In the genomic region with DNA sequence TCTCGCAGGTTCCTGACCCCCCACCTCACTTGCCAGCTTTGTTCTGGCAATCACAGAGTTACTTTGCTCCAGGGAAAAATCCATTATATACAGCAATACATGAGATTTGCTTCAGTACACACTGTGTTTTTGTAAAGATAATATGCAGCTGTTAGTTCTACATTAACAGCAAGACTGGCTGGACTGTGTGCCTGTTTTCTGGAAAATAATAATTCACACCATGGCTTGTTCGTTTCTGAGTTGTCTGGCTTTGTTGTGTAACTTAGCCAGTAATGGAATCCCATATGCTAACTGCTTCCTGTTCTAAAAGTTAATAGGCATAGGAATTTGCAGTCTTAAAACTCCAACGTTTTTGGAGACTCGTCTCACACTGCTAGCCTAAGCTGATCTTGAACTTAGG, we compare ENCODE assay signal across 17 mouse cellular contexts.
DNase-seq lines count a peak whose midpoint lies in the region; ATAC-seq and TF ChIP-seq lines count a peak whose summit lies in the region.
"Had no signal": no experiment of that assay in that cellular context is flagged by ENCODE, and none has a peak within 500 bp of the region (broad histone marks: within the 10 kb centered on the region; RNA-seq: fewer than 3 reads in every experiment).

No protein-coding gene starts in this region.

- no peak overlapping the region for H3K4me3 ChIP-seq in intestine, embryonic 15.5 days (replicated peaks)
- H3K4me3 ChIP-seq in intestine, postnatal 0 days (ENCODE audit: low read depth, low read length) = no peak overlapping the region
- H3K4me3 ChIP-seq in lung, embryonic 16.5 days (ENCODE audit: low read length) = no peak overlapping the region
- no peak overlapping the region for H3K4me3 ChIP-seq in stomach, embryonic 15.5 days (replicated peaks)
- H3K4me3 ChIP-seq: embryonic facial prominence, embryonic 12.5 days; midbrain, embryonic 12.5 days had no signal

- H3K4me2 ChIP-seq in intestine, embryonic 15.5 days (replicated peaks) = no peak overlapping the region
- no peak overlapping the region for H3K4me2 ChIP-seq in intestine, postnatal 0 days (replicated peaks; ENCODE audit: low read depth)
- H3K4me2 ChIP-seq in lung, embryonic 16.5 days (ENCODE audit: low read depth, low read length) = no peak overlapping the region
- no peak overlapping the region for H3K4me2 ChIP-seq in stomach, embryonic 15.5 days
- H3K4me2 ChIP-seq: embryonic facial prominence, embryonic 12.5 days; midbrain, embryonic 12.5 days had no signal

- no peak for DNase-seq in lung, postnatal 25 days (ENCODE audit: low spot score)
- peak; percentile 20 for DNase-seq in forelimb bud, embryonic 11.5 days (ENCODE audit: low read depth, low spot score)
- no peak for DNase-seq in adrenal gland, adult (ENCODE audit: inconsistent age in 2 of 2, low spot score in 1 of 2)
- DNase-seq: cerebellum, adult 9-10 months; heart, postnatal 4 days; kidney, adult 11 months; left cerebral cortex, postnatal 4 days; right cerebral cortex, adult 18-20 months; thymus, postnatal 14 days had no signal

- no peaks in the 10 kb centered on the region for H3K27me3 ChIP-seq in intestine, embryonic 15.5 days (replicated peaks)
- H3K27me3 ChIP-seq in intestine, postnatal 0 days (replicated peaks; ENCODE audit: control insufficient read depth, insufficient read depth, low read length) = no peaks in the 10 kb centered on the region
- no peaks in the 10 kb centered on the region for H3K27me3 ChIP-seq in lung, embryonic 16.5 days (ENCODE audit: control insufficient read depth, insufficient read depth, low read depth, low read length)
- no peaks in the 10 kb centered on the region for H3K27me3 ChIP-seq in stomach, embryonic 15.5 days (replicated peaks)
- H3K27me3 ChIP-seq: embryonic facial prominence, embryonic 12.5 days had no signal

- 0 out of 2 replicates have a peak, but pooled peaks cover 5% of the 10 kb centered on the region for H3K4me1 ChIP-seq in intestine, embryonic 15.5 days (replicated peaks)
- no peaks in the 10 kb centered on the region for H3K4me1 ChIP-seq in intestine, postnatal 0 days (replicated peaks; ENCODE audit: control insufficient read depth, insufficient read depth, low read length)
- H3K4me1 ChIP-seq in lung, embryonic 16.5 days (replicated peaks; ENCODE audit: control insufficient read depth, insufficient read depth, low read length) = peaks cover 22% of the 10 kb centered on the region
- H3K4me1 ChIP-seq in stomach, embryonic 15.5 days = 0 out of 2 replicates have a peak, but pooled peaks cover 6% of the 10 kb centered on the region

- 0 out of 2 replicates have a peak overlapping the region, but pooled peaks have one; percentile 13 for H3K27ac ChIP-seq in intestine, embryonic 15.5 days
- no peak overlapping the region for H3K27ac ChIP-seq in intestine, postnatal 0 days (ENCODE audit: low read depth, low read length)
- H3K27ac ChIP-seq in lung, embryonic 16.5 days (ENCODE audit: low read length) = peak overlapping the region; percentile 69; the same call in 1 of the 2 replicates
- H3K27ac ChIP-seq in stomach, embryonic 15.5 days = peak overlapping the region; percentile 72
- H3K27ac ChIP-seq: embryonic facial prominence, embryonic 12.5 days; liver, embryonic 14.5 days; macrophage had no signal

- ATAC-seq in intestine, embryonic 15.5 days = no peak
- ATAC-seq in intestine, postnatal 0 days = no peak
- peak; percentile 56 for ATAC-seq in lung, embryonic 16.5 days (ENCODE audit: low read depth)
- no peak; the same call in 1 of the 2 replicates for ATAC-seq in stomach, embryonic 15.5 days (ENCODE audit: insufficient read depth, low FRiP score, low read depth)

- no peak for TF ChIP-seq CTCF in intestine, postnatal 0 days (IDR thresholded peaks at IDR 0.05; ENCODE audit: low read depth)

- H3K9me3 ChIP-seq in intestine, embryonic 15.5 days = no peaks in the 10 kb centered on the region
- no peaks in the 10 kb centered on the region for H3K9me3 ChIP-seq in intestine, postnatal 0 days (ENCODE audit: control insufficient read depth)
- no peaks in the 10 kb centered on the region for H3K9me3 ChIP-seq in lung, embryonic 16.5 days (ENCODE audit: control insufficient read depth, low read length)
- no peaks in the 10 kb centered on the region for H3K9me3 ChIP-seq in stomach, embryonic 15.5 days
- H3K9me3 ChIP-seq: embryonic facial prominence, embryonic 12.5 days; midbrain, embryonic 12.5 days had no signal

- 42% methylated on average over 4 of the region's 4 CpGs for WGBS in intestine, embryonic 15.5 days
- 54% methylated on average over 4 of the region's 4 CpGs for WGBS in intestine, postnatal 0 days
- 41% methylated on average over 4 of the region's 4 CpGs for WGBS in lung, embryonic 16.5 days
- WGBS in stomach, embryonic 15.5 days = 25% methylated on average over 4 of the region's 4 CpGs

- no peaks in the 10 kb centered on the region for H3K36me3 ChIP-seq in intestine, embryonic 15.5 days
- no peaks in the 10 kb centered on the region for H3K36me3 ChIP-seq in intestine, postnatal 0 days (ENCODE audit: control insufficient read depth, insufficient read depth)
- H3K36me3 ChIP-seq in lung, embryonic 16.5 days (ENCODE audit: control insufficient read depth, insufficient read depth, low read length) = no peaks in the 10 kb centered on the region
- H3K36me3 ChIP-seq in stomach, embryonic 15.5 days = no peaks in the 10 kb centered on the region
- H3K36me3 ChIP-seq: embryonic facial prominence, embryonic 12.5 days; midbrain, embryonic 12.5 days had no signal

- no peak overlapping the region for H3K9ac ChIP-seq in intestine, embryonic 15.5 days
- no peak overlapping the region for H3K9ac ChIP-seq in intestine, postnatal 0 days (ENCODE audit: low read depth, low read length)
- H3K9ac ChIP-seq in lung, embryonic 16.5 days (ENCODE audit: low read length) = no peak overlapping the region
- H3K9ac ChIP-seq in stomach, embryonic 15.5 days = no peak overlapping the region
- H3K9ac ChIP-seq: embryonic facial prominence, embryonic 12.5 days; liver, embryonic 14.5 days had no signal
